Mouse (Mus musculus) CH12.LX (cell line): ENCODE results near the gene Plgrkt. TPM values are rescaled to one million over a fixed set of nuclear protein-coding genes. Genes with fewer than 3 reads are reported as not detected.
"Not testable (repeated sequence)": the region's sequence is repeated elsewhere in the genome, so short reads cannot be mapped to it uniquely, and the experiment has no call there.

Experiments used
- DNase-seq: peaks from one replicate; pipeline ENCODE4 v3.0.0-alpha.2; 2013; ENCODE audit errors: extremely low read depth
- H3K27ac ChIP-seq: 2 replicates; pipeline ENCODE4 v1.5.1; 2012; ENCODE audit warnings: low read depth, mild to moderate bottlenecking, control low read depth, moderate library complexity; ENCODE audit not compliant: insufficient read depth
- H3K27me3 ChIP-seq: replicated peaks from 2 replicates; pipeline ENCODE3; 2012; ENCODE audit warnings: inconsistent platforms
- H3K36me3 ChIP-seq, 2 experiments: replicated peaks in 1 of 2; 2 replicates each; pipeline versions ENCODE3 to v1.6.1; 2012; ENCODE audit warnings: inconsistent platforms in 1 of 2, low read length in 1 of 2, mild to moderate bottlenecking in 1 of 2, mixed read lengths in 1 of 2, moderate library complexity in 1 of 2; ENCODE audit not compliant: control insufficient read depth in 1 of 2, insufficient read depth in 1 of 2
- H3K4me1 ChIP-seq, 2 experiments: 2 replicates each; pipeline ENCODE4 v1.6.1; 2012; ENCODE audit warnings: inconsistent platforms in 1 of 2, moderate library complexity in 1 of 2; ENCODE audit not compliant: insufficient read depth in 2 of 2, control insufficient read depth in 1 of 2
- H3K4me2 ChIP-seq: 2 replicates; pipeline ENCODE4 v1.6.1; 2012; ENCODE audit warnings: low read depth, mild to moderate bottlenecking, control low read depth; ENCODE audit not compliant: poor library complexity, insufficient read depth, severe bottlenecking
- H3K4me3 ChIP-seq, 3 experiments: fragments of 150-350 bp in 1 of 3; sonication (generic) in 1 of 3; replicated peaks in 1 of 3; 2 replicates each; pipeline versions ENCODE3 to v1.5.1; 2011 to 2012; ENCODE audit warnings: low read depth in 2 of 3, low read length in 2 of 3, mild to moderate bottlenecking in 2 of 3, moderate library complexity in 2 of 3, control low read depth in 1 of 3, improper control_type of control experiment in 1 of 3, inconsistent platforms in 1 of 3, mixed read lengths in 1 of 3; ENCODE audit not compliant: poor library complexity in 1 of 3
- H3K79me2 ChIP-seq: replicated peaks from 2 replicates; pipeline ENCODE4 v1.6.1; 2012; ENCODE audit warnings: mild to moderate bottlenecking, moderate library complexity; ENCODE audit not compliant: control insufficient read depth, poor library complexity, insufficient read depth, severe bottlenecking; ENCODE audit errors: extremely low read depth
- H3K9ac ChIP-seq: 2 replicates; pipeline ENCODE4 v1.6.1; 2012; ENCODE audit warnings: low read depth, mild to moderate bottlenecking, control low read depth, moderate library complexity; ENCODE audit not compliant: insufficient read depth
- H3K9me3 ChIP-seq: replicated peaks from 2 replicates; pipeline ENCODE3; 2012; ENCODE audit warnings: low read length, inconsistent platforms, mixed read lengths
- BHLHE40 ChIP-seq: IDR thresholded peaks from 2 replicates; pipeline ENCODE4 v1.6.1; 2011; ENCODE audit warnings: mild to moderate bottlenecking, low read depth, low read length, improper control_type of control experiment
- CTCF ChIP-seq, 2 experiments: IDR thresholded peaks in 1 of 2; conservative IDR thresholded peaks in 1 of 2; 2 replicates each; pipeline ENCODE4 v1.5.1; 2011 to 2012; ENCODE audit warnings: low read depth in 2 of 2, low read length in 2 of 2, improper control_type of control experiment in 1 of 2, inconsistent platforms in 1 of 2, mild to moderate bottlenecking in 1 of 2, moderate library complexity in 1 of 2
- E2F4 ChIP-seq: IDR thresholded peaks from 2 replicates; pipeline ENCODE4 v1.6.1; 2011; ENCODE audit warnings: low read depth, low read length, improper control_type of control experiment; ENCODE audit not compliant: insufficient replicate concordance
- ELF1 ChIP-seq: IDR thresholded peaks from 2 replicates; pipeline ENCODE4 v1.6.1; 2014; ENCODE audit warnings: low read depth, mild to moderate bottlenecking, inconsistent platforms, low read length, improper control_type of control experiment
- ETS1 ChIP-seq: conservative IDR thresholded peaks from 2 replicates; pipeline ENCODE4 v1.6.1; 2012; ENCODE audit warnings: low read depth, mild to moderate bottlenecking, inconsistent platforms, low read length, improper control_type of control experiment, moderate library complexity
- HCFC1 ChIP-seq: IDR thresholded peaks from 2 replicates; pipeline ENCODE4 v1.6.1; 2012; ENCODE audit warnings: low read depth, mild to moderate bottlenecking, inconsistent platforms, low read length, improper control_type of control experiment
- IRF4 ChIP-seq: IDR thresholded peaks from 2 replicates; pipeline ENCODE4 v1.6.1; 2014; ENCODE audit warnings: low read depth, mild to moderate bottlenecking, inconsistent platforms, low read length, improper control_type of control experiment
- KAT2A ChIP-seq: IDR thresholded peaks from 2 replicates; pipeline ENCODE4 v1.6.1; 2012; ENCODE audit warnings: low read length, improper control_type of control experiment, inconsistent platforms; ENCODE audit not compliant: insufficient replicate concordance
- MAFK ChIP-seq: IDR thresholded peaks from 2 replicates; pipeline ENCODE4 v1.6.1; 2011; ENCODE audit warnings: low read length, improper control_type of control experiment; ENCODE audit not compliant: insufficient replicate concordance
- MAZ ChIP-seq: IDR thresholded peaks from 2 replicates; pipeline ENCODE4 v1.6.1; 2012; ENCODE audit warnings: low read depth, mild to moderate bottlenecking, inconsistent platforms, low read length, improper control_type of control experiment, moderate library complexity
- NELFE ChIP-seq: IDR thresholded peaks from 2 replicates; pipeline ENCODE4 v1.6.1; 2011; ENCODE audit warnings: low read depth, low read length, improper control_type of control experiment
- POLR2AphosphoS2 ChIP-seq: IDR thresholded peaks from 2 replicates; pipeline ENCODE4 v1.6.1; 2011; ENCODE audit warnings: low read depth, low read length, improper control_type of control experiment
- RAD21 ChIP-seq: IDR thresholded peaks from 2 replicates; pipeline ENCODE4 v1.6.1; 2011; ENCODE audit warnings: low read depth, mild to moderate bottlenecking, low read length, improper control_type of control experiment, moderate library complexity
- RCOR1 ChIP-seq: conservative IDR thresholded peaks from 2 replicates; pipeline ENCODE4 v1.6.1; 2012; ENCODE audit warnings: low read depth, mild to moderate bottlenecking, inconsistent platforms, low read length, improper control_type of control experiment
- SIN3A ChIP-seq: IDR thresholded peaks from 2 replicates; pipeline ENCODE4 v1.6.1; 2012; ENCODE audit warnings: low read length, improper control_type of control experiment, inconsistent platforms
- UBTF ChIP-seq: IDR thresholded peaks from 2 replicates; pipeline ENCODE4 v1.6.1; 2012; ENCODE audit warnings: low read depth, mild to moderate bottlenecking, inconsistent platforms, low read length, improper control_type of control experiment, moderate library complexity
- ZC3H11A ChIP-seq: IDR thresholded peaks from 2 replicates; pipeline ENCODE4 v1.6.1; 2012; ENCODE audit warnings: low read depth, mild to moderate bottlenecking, inconsistent platforms, low read length, improper control_type of control experiment
- ZKSCAN1 ChIP-seq: IDR thresholded peaks from 2 replicates; pipeline ENCODE4 v1.6.1; 2012; ENCODE audit warnings: low read depth, inconsistent platforms, low read length, improper control_type of control experiment, borderline replicate concordance
- ZNF384 ChIP-seq: IDR thresholded peaks from 2 replicates; pipeline ENCODE4 v1.6.1; 2012; ENCODE audit warnings: low read depth, low read length, improper control_type of control experiment, inconsistent platforms
- dilution Hi-C: fragments of 300-500 bp; cut with MboI; formaldehyde crosslinking; loops from 2 replicates; pipeline ENCODE4 v1.14.3; 2020; ENCODE audit warnings: low sequenced_read_pairs; ENCODE audit not compliant: extremely low pct_unique_long_range_greater_than_20kb, extremely low pct_ligation_motif_present
- in situ Hi-C: fragments of 300-500 bp; cut with MboI; formaldehyde crosslinking; loops from 3 replicates; pipeline ENCODE4 v1.14.3; 2019; ENCODE audit warnings: low sequenced_read_pairs, low pct_ligation_motif_present, low pct_unique_long_range_greater_than_20kb, mixed read lengths
- polyA plus RNA-seq: library from polyadenylated mRNA; unstranded; fragments of >175 nt; gene quantifications from 2 replicates; pipeline ENCODE4 v1.2.1, GENCODE M21; 2012; ENCODE audit warnings: low read depth; ENCODE audit not compliant: insufficient read length
- total RNA-seq, 2 experiments: library from RNA; depleted of rRNA; stranded (reverse); fragments of 300-350 nt in 1 of 2; fragments of >200 nt in 1 of 2; gene quantifications; 2 replicates each; pipeline ENCODE4 v1.2.3; 2012 to 2014

Plgrkt gene
- total and polyA plus RNA-seq, 3 experiments, result 31.3 to 40.6 (median 33.0) TPM

DNA sequence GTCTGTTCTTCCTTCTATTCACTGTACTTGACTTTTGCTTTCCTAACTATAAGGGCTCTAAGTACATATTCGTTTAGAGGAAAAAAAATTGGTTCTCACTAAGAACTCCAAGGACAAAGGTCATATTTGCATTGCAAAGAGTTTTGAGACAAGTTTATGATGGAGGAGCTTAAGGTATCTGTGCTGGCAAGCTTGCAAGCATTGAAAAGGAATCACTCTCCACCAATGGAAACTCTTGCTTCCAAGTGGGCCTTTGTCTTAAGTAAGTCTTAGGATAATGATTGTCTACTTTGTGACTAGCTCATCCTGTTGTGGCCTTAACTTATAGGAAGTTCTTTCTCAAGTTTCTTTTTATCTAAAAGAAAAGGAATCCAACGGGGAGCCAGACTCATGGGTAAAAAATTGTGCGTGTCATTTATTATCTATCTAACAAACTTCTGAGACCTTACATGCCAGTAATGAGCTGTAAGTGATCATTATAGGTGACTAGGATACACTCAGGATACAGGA lies 49.3 kb upstream of the Plgrkt start:
- H3K9me3 ChIP-seq, result no peaks in the 10 kb centered on the region
- H3K27ac ChIP-seq, result no peak overlapping the region

DNA sequence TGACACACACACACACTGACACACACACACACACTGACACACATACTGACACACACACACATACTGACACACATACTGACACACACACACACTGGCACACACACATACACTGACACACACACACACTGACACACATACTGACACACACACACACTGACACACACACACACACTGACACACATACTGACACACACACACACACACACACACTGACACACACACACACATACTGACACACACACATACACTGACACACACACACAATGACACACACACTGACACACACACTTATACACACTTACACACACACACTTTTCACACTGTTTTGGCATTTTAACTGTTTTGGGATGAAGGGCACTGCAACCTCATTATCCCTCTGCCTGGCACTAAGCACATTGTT lies 47.7 kb upstream of the Plgrkt start:
- DNase-seq, H3K9me3 ChIP-seq, H3K9ac ChIP-seq, dilution Hi-C loops, in situ Hi-C loops, H3K36me3 ChIP-seq, H3K27me3 ChIP-seq, H3K79me2 ChIP-seq, H3K27ac ChIP-seq, H3K4me2 ChIP-seq: not testable (repeated sequence)
- Histone ChIP-seq H3K4me1 (peaks cover 13 to 48% of the 10 kb centered on the region in 2 experiments), H3K4me3 (peak overlapping the region in 1 of 3 experiments; percentile 52)

More for the DNA sequence above, 49.3 kb upstream of the Plgrkt start:
- no peak for DNase-seq
- H3K4me1 ChIP-seq, result peaks cover 13 to 63% of the 10 kb centered on the region in 2 experiments
- in situ Hi-C loops, result no loop called here
- H3K79me2 ChIP-seq, result no peaks in the 10 kb centered on the region
- H3K4me2 ChIP-seq, result no peak overlapping the region
- TF ChIP-seq UBTF (no peak), ELF1 (no peak), RAD21 (no peak), ZC3H11A (no peak), BHLHE40 (no peak), MAZ (no peak), IRF4 (no peak), HCFC1 (no peak), E2F4 (no peak), NELFE (no peak), ZNF384 (no peak), ZKSCAN1 (no peak), SIN3A (no peak), RCOR1 (no peak), POLR2AphosphoS2 (no peak), KAT2A (no peak), CTCF (conservative IDR thresholded peaks at IDR 0.05 in 1 of 2, IDR thresholded peaks at IDR 0.05 in 1 of 2; ENCODE audit: low read depth in 2 of 2, low read length in 2 of 2) (no peak), MAFK (no peak), ETS1 (no peak)
- no peaks in the 10 kb centered on the region for H3K27me3 ChIP-seq
- dilution Hi-C loops, result no loop called here
- no peak overlapping the region for H3K4me3 ChIP-seq
- no peaks in the 10 kb centered on the region for H3K36me3 ChIP-seq
- no peak overlapping the region for H3K9ac ChIP-seq
